In the genomic region with DNA sequence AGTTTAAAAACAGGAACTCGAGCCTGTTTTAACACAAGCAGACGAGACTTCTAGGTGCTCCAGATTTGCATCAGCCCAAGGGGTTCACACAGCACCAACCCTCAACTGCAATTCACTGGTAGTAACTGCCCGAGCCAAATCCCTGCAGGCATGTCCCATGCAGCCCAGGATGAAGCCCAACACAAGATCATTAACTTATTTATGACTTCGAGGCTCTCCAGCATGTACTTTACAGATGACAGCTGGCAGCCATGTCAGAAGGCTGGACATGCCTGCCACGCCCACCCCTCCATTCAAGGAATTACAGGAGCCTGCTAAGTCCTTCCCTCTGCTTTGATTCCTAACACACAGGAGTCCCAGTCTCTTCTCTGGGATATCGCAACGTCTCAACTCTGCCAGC, we compare ENCODE assay signal across 14 mouse cellular contexts. TPM values are rescaled to one million over a fixed set of nuclear protein-coding genes. Genes with fewer than 3 reads are reported as not detected.
DNase-seq lines count a peak whose midpoint lies in the region; ATAC-seq and TF ChIP-seq lines count a peak whose summit lies in the region.
"Had no signal": no experiment of that assay in that cellular context is flagged by ENCODE, and none has a peak within 500 bp of the region (broad histone marks: within the 10 kb centered on the region; RNA-seq: fewer than 3 reads in every experiment).

No protein-coding gene starts in this region.

- H3K4me2 ChIP-seq in embryonic facial prominence, embryonic 14.5 days (ENCODE audit: low read depth, low read length) = no peak overlapping the region
- H3K4me2 ChIP-seq in hindbrain, postnatal 0 days (ENCODE audit: low read depth, low read length) = no peak overlapping the region
- no peak overlapping the region for H3K4me2 ChIP-seq in hindbrain, embryonic 16.5 days (ENCODE audit: low read length)
- no peak overlapping the region for H3K4me2 ChIP-seq in midbrain, embryonic 13.5 days (replicated peaks)
- no peak overlapping the region for H3K4me2 ChIP-seq in limb, embryonic 14.5 days (replicated peaks; ENCODE audit: low read depth, low read length, severe bottlenecking)

- no peak overlapping the region for H3K9ac ChIP-seq in embryonic facial prominence, embryonic 14.5 days (ENCODE audit: low read depth, low read length)
- no peak overlapping the region for H3K9ac ChIP-seq in hindbrain, postnatal 0 days (replicated peaks; ENCODE audit: low read length)
- H3K9ac ChIP-seq in hindbrain, embryonic 16.5 days (ENCODE audit: low read depth, low read length) = no peak overlapping the region
- H3K9ac ChIP-seq in midbrain, embryonic 13.5 days (replicated peaks) = no peak overlapping the region
- H3K9ac ChIP-seq in limb, embryonic 14.5 days (ENCODE audit: low read depth, low read length, severe bottlenecking) = no peak overlapping the region

- peak; percentile 48 for DNase-seq in embryonic facial prominence, embryonic 14.5 days (ENCODE audit: low spot score)
- no peak for DNase-seq in embryonic facial prominence, embryonic 10.5 days (ENCODE audit: low spot score)
- DNase-seq in hindbrain, postnatal 0 days (ENCODE audit: low spot score) = peak; percentile 20
- no peak for DNase-seq in midbrain, embryonic 10.5 days (ENCODE audit: low spot score)
- peak; percentile 16 for DNase-seq in limb, embryonic 14.5 days (ENCODE audit: low spot score)
- DNase-seq in layer of hippocampus, postnatal 36 days = no peak
- DNase-seq: adrenal gland, postnatal 36 days; gastrocnemius, postnatal 10 days; heart, postnatal 4 days; kidney, postnatal 10 days; right cerebral cortex, postnatal 14 days had no signal

- WGBS in embryonic facial prominence, embryonic 14.5 days = 46% methylated on average over 7 of the region's 7 CpGs
- 78% methylated on average over 7 of the region's 7 CpGs for WGBS in embryonic facial prominence, embryonic 10.5 days
- 40% methylated on average over 7 of the region's 7 CpGs for WGBS in hindbrain, postnatal 0 days
- 51% methylated on average over 7 of the region's 7 CpGs for WGBS in hindbrain, embryonic 16.5 days
- 53% methylated on average over 7 of the region's 7 CpGs for WGBS in midbrain, embryonic 13.5 days
- WGBS in midbrain, embryonic 10.5 days = 84% methylated on average over 7 of the region's 7 CpGs
- 26% methylated on average over 7 of the region's 7 CpGs for WGBS in limb, embryonic 14.5 days

- TF ChIP-seq CTCF in hindbrain, postnatal 0 days (IDR thresholded peaks at IDR 0.05; ENCODE audit: low read depth) = no peak

- no peaks in the 10 kb centered on the region for H3K9me3 ChIP-seq in embryonic facial prominence, embryonic 14.5 days (ENCODE audit: control insufficient read depth, low read length)
- no peaks in the 10 kb centered on the region for H3K9me3 ChIP-seq in embryonic facial prominence, embryonic 10.5 days
- H3K9me3 ChIP-seq in hindbrain, postnatal 0 days (ENCODE audit: low read length) = no peaks in the 10 kb centered on the region
- no peaks in the 10 kb centered on the region for H3K9me3 ChIP-seq in hindbrain, embryonic 16.5 days (ENCODE audit: control insufficient read depth, low read length)
- no peaks in the 10 kb centered on the region for H3K9me3 ChIP-seq in midbrain, embryonic 13.5 days
- H3K9me3 ChIP-seq in midbrain, embryonic 10.5 days (replicated peaks) = no peaks in the 10 kb centered on the region
- no peaks in the 10 kb centered on the region for H3K9me3 ChIP-seq in limb, embryonic 14.5 days (ENCODE audit: control insufficient read depth, low read length)

- no peak overlapping the region for H3K27ac ChIP-seq in embryonic facial prominence, embryonic 14.5 days (replicated peaks; ENCODE audit: low read depth, low read length)
- no peak overlapping the region for H3K27ac ChIP-seq in embryonic facial prominence, embryonic 10.5 days (replicated peaks)
- peak overlapping the region; percentile 41; the same call in 1 of the 2 replicates for H3K27ac ChIP-seq in hindbrain, postnatal 0 days
- no peak overlapping the region for H3K27ac ChIP-seq in hindbrain, embryonic 16.5 days (ENCODE audit: low read depth, low read length)
- H3K27ac ChIP-seq in midbrain, embryonic 13.5 days = no peak overlapping the region
- H3K27ac ChIP-seq in midbrain, embryonic 10.5 days (replicated peaks) = no peak overlapping the region
- no peak overlapping the region for H3K27ac ChIP-seq in limb, embryonic 14.5 days (replicated peaks; ENCODE audit: low read depth, low read length)

- no peaks in the 10 kb centered on the region for H3K36me3 ChIP-seq in embryonic facial prominence, embryonic 14.5 days (ENCODE audit: control insufficient read depth, insufficient read depth, low read length)
- H3K36me3 ChIP-seq in embryonic facial prominence, embryonic 10.5 days (replicated peaks) = no peaks in the 10 kb centered on the region
- no peaks in the 10 kb centered on the region for H3K36me3 ChIP-seq in hindbrain, postnatal 0 days (ENCODE audit: insufficient read depth, low read length)
- no peaks in the 10 kb centered on the region for H3K36me3 ChIP-seq in hindbrain, embryonic 16.5 days (ENCODE audit: control insufficient read depth, insufficient read depth, low read length)
- H3K36me3 ChIP-seq in midbrain, embryonic 13.5 days = no peaks in the 10 kb centered on the region
- H3K36me3 ChIP-seq in midbrain, embryonic 10.5 days = no peaks in the 10 kb centered on the region
- no peaks in the 10 kb centered on the region for H3K36me3 ChIP-seq in limb, embryonic 14.5 days (ENCODE audit: control insufficient read depth, insufficient read depth, low read length)

- ATAC-seq in embryonic facial prominence, embryonic 14.5 days (ENCODE audit: low read depth) = peak; percentile 35; the same call in 1 of the 2 replicates
- peak; percentile 34; the same call in 1 of the 2 replicates for ATAC-seq in hindbrain, postnatal 0 days
- ATAC-seq in hindbrain, embryonic 16.5 days = no peak
- ATAC-seq in midbrain, embryonic 13.5 days = peak; percentile 53; the same call in 1 of the 2 replicates
- 0 out of 2 replicates have a peak, but pooled peaks have one; percentile 34 for ATAC-seq in limb, embryonic 14.5 days (ENCODE audit: low FRiP score, low read depth)

- no peak overlapping the region for H3K4me3 ChIP-seq in embryonic facial prominence, embryonic 14.5 days (ENCODE audit: low read depth, low read length)
- no peak overlapping the region for H3K4me3 ChIP-seq in embryonic facial prominence, embryonic 10.5 days
- H3K4me3 ChIP-seq in hindbrain, postnatal 0 days (ENCODE audit: low read length) = no peak overlapping the region
- no peak overlapping the region for H3K4me3 ChIP-seq in hindbrain, embryonic 16.5 days (ENCODE audit: low read length)
- no peak overlapping the region for H3K4me3 ChIP-seq in midbrain, embryonic 13.5 days (replicated peaks)
- no peak overlapping the region for H3K4me3 ChIP-seq in midbrain, embryonic 10.5 days
- H3K4me3 ChIP-seq in limb, embryonic 14.5 days (replicated peaks; ENCODE audit: low read length) = no peak overlapping the region

- H3K4me1 ChIP-seq in embryonic facial prominence, embryonic 14.5 days (ENCODE audit: control insufficient read depth, insufficient read depth, low read length) = peaks cover 34% of the 10 kb centered on the region
- H3K4me1 ChIP-seq in embryonic facial prominence, embryonic 10.5 days = peaks cover 25% of the 10 kb centered on the region
- H3K4me1 ChIP-seq in hindbrain, postnatal 0 days (ENCODE audit: insufficient read depth, low read length) = peaks cover 18% of the 10 kb centered on the region; the same call in 1 of the 2 replicates
- peaks cover 27% of the 10 kb centered on the region for H3K4me1 ChIP-seq in hindbrain, embryonic 16.5 days (ENCODE audit: control insufficient read depth, insufficient read depth, low read depth, low read length)
- H3K4me1 ChIP-seq in midbrain, embryonic 13.5 days (replicated peaks) = peaks cover 28% of the 10 kb centered on the region
- peaks cover 15% of the 10 kb centered on the region for H3K4me1 ChIP-seq in midbrain, embryonic 10.5 days
- H3K4me1 ChIP-seq in limb, embryonic 14.5 days (ENCODE audit: control insufficient read depth, insufficient read depth, low read length) = peaks cover 14% of the 10 kb centered on the region

- H3K27me3 ChIP-seq in embryonic facial prominence, embryonic 14.5 days (replicated peaks; ENCODE audit: control insufficient read depth, insufficient read depth, low read length) = no peaks in the 10 kb centered on the region
- H3K27me3 ChIP-seq in embryonic facial prominence, embryonic 10.5 days (replicated peaks; ENCODE audit: low read depth, poor library complexity, severe bottlenecking) = no peaks in the 10 kb centered on the region
- H3K27me3 ChIP-seq in hindbrain, postnatal 0 days (ENCODE audit: insufficient read depth, low read length) = no peaks in the 10 kb centered on the region
- no peaks in the 10 kb centered on the region for H3K27me3 ChIP-seq in hindbrain, embryonic 16.5 days (replicated peaks; ENCODE audit: control insufficient read depth, insufficient read depth, low read length)
- no peaks in the 10 kb centered on the region for H3K27me3 ChIP-seq in midbrain, embryonic 13.5 days
- H3K27me3 ChIP-seq in midbrain, embryonic 10.5 days (ENCODE audit: low read depth, poor library complexity, severe bottlenecking) = no peaks in the 10 kb centered on the region
- H3K27me3 ChIP-seq in limb, embryonic 14.5 days (ENCODE audit: control insufficient read depth, insufficient read depth, low read length) = no peaks in the 10 kb centered on the region
- H3K27me3 ChIP-seq: CH12.LX had no signal

- no peak for TF ChIP-seq POLR2A in limb, embryonic 14.5 days (IDR thresholded peaks at IDR 0.05; ENCODE audit: borderline replicate concordance, extremely low read depth, insufficient read depth, insufficient read length)

RNA-seq across cellular contexts. Expression of gene Map4k3, which starts 29.4 kb away (rescaled TPM):
- polyA plus RNA-seq in embryonic facial prominence, embryonic 14.5 days (2014; fragmentation: Nextera tagmentation; extraction: Ambion mirVana) = 32.8 and 33.8 TPM in 2 replicates
- polyA plus RNA-seq in embryonic facial prominence, embryonic 10.5 days (2016; fragmentation: Nextera tagmentation; extraction: Ambion mirVana) = 19.4 and 22.3 TPM in 2 replicates
- 46.5 and 51.0 TPM in 2 replicates for total RNA-seq in hindbrain, postnatal 0 days (2014; rRNA removed)
- polyA plus RNA-seq in hindbrain, postnatal 0 days (2015; fragmentation: Nextera tagmentation; extraction: Ambion mirVana) = 17.7 and 18.1 TPM in 2 replicates
- 17.7 and 19.4 TPM in 2 replicates for polyA plus RNA-seq in hindbrain, embryonic 16.5 days (2015; fragmentation: Nextera tagmentation; extraction: Ambion mirVana)
- 22.6 and 23.5 TPM in 2 replicates for polyA plus RNA-seq in midbrain, embryonic 13.5 days (2015; fragmentation: Nextera tagmentation; extraction: Ambion mirVana)
- polyA plus RNA-seq in midbrain, embryonic 10.5 days (2016; fragmentation: Nextera tagmentation; extraction: Ambion mirVana) = 14.1 and 17.6 TPM in 2 replicates
- polyA plus RNA-seq in limb, embryonic 14.5 days (2012; rRNA removed) = 50.2 and 52.8 TPM in 2 replicates
- 42.2 and 42.6 TPM in 2 replicates for polyA plus RNA-seq in limb, embryonic 14.5 days (2014; fragmentation: Nextera tagmentation; extraction: Ambion mirVana)
- 10 to 100 TPM; 89.8 to 92.7 TPM for total RNA-seq in layer of hippocampus, postnatal 36 days (2021)

Comparison
In these comparisons a context has a peak if more than half of its experiments do, and no peak if none do; other contexts are left out.
1. DNase-seq: peak in embryonic facial prominence, embryonic 14.5 days (single experiment), hindbrain, postnatal 0 days (single experiment) and limb, embryonic 14.5 days (single experiment); none in embryonic facial prominence, embryonic 10.5 days (single experiment), midbrain, embryonic 10.5 days (single experiment) and layer of hippocampus, postnatal 36 days (0 of 2).